Mouse (Mus musculus) gastrocnemius, adult 2 months (tissue): ENCODE measurements at regions not wholly inside any gene's neighbourhood (a gene's known extent, or its start where the extent isn't known, plus 50 kb on each side); places are given as distances from the start of the nearest gene placed in this dataset.

Source experiments
- DNase-seq: peaks from one replicate; pipeline ENCODE4 v3.0.0; 2022
- H3K27ac ChIP-seq: fragments of 200-600 bp; 2 replicates; pipeline ENCODE4 v1.8.1; 2022; ENCODE audit warnings: mild to moderate bottlenecking
- H3K4me3 ChIP-seq: fragments of 200-600 bp; 2 replicates; pipeline ENCODE4 v1.8.1; 2022; ENCODE audit warnings: mild to moderate bottlenecking, moderate library complexity
- CTCF ChIP-seq: fragments of 200-600 bp; IDR thresholded peaks from 2 replicates; pipeline ENCODE4 v1.8.1; 2022; ENCODE audit warnings: antibody characterized with exemption, mild to moderate bottlenecking, moderate library complexity
- intact Hi-C: fragments of 180-260 bp; cut with DNase I; formaldehyde crosslinking; loops from one replicate; pipeline ENCODE4 v1.15.1; 2025

GRCm38 (mm10) chr14:37361896-37362295 lies 226.8 kb upstream of the Ghitm start:
- no peak overlapping the region for H3K27ac ChIP-seq
- no peak overlapping the region for H3K4me3 ChIP-seq
- no peak for DNase-seq
- intact Hi-C loops: no loop called here
- TF ChIP-seq CTCF: no peak

- intact Hi-C loops: no loop called here
- peak; percentile 22 for DNase-seq
- peak; percentile 43 for TF ChIP-seq CTCF
- H3K4me3 ChIP-seq: no peak overlapping the region
- H3K27ac ChIP-seq: no peak overlapping the region
Observed at GRCm38 (mm10) chr14:37355968-37356704, 221.1 kb upstream of the Ghitm start.

- H3K4me3 ChIP-seq: no peak overlapping the region
- H3K27ac ChIP-seq: no peak overlapping the region
- TF ChIP-seq CTCF: no peak
- intact Hi-C loops: no loop called here
- no peak for DNase-seq
Observed at GRCm38 (mm10) chr14:37323392-37323791, 188.3 kb upstream of the Ghitm start.

GRCm38 (mm10) chr14:37315239-37315895 lies 180.3 kb upstream of the Ghitm start:
- Histone ChIP-seq H3K27ac (no peak overlapping the region), H3K4me3 (no peak overlapping the region)
- intact Hi-C loops: no loop called here
- no peak for DNase-seq
- TF ChIP-seq CTCF: no peak

DNA sequence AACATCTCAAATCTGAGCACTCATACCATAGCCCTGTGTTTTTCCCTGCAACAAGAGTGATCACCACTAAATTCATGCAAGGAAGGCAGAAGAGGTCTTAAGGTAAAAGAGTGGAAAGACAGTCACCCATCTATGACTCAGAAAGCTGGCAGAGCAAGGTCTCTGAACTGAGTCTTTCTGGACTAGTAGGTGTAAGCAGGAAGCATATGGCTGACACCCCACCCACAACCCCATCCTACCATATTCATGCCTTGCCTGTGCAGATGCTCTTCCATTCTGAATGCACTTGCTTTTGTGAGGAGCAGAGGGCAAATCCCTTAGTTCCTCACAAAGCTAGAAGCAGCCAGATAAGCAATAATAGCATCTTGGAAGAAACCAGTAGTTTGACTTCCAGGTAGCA lies 178.8 kb upstream of the Ghitm start:
- intact Hi-C loops: no loop called here
- H3K4me3 ChIP-seq: no peak overlapping the region
- no peak overlapping the region for H3K27ac ChIP-seq
- no peak for TF ChIP-seq CTCF
- DNase-seq: no peak

DNA sequence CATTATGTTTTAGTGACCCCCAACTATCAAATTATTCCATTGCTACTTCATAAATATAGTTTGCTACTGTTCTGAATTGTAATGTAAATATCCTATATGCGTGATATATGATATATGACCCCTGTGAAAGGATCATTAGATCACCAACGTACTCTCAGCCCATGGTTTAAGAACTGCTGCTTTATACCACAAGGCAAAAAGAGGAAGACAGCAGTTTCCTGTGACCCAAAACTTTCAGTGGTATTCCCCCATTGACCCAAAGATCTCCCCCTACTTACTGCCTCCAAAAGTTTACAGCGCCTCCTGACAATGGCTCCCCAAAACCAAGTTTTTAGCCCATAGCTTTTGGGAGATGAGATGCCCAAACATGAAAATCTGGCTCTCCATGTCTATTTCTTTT lies 177.8 kb upstream of the Ghitm start:
- intact Hi-C loops: no loop called here
- H3K4me3 ChIP-seq: no peak overlapping the region
- no peak overlapping the region for H3K27ac ChIP-seq
- no peak for TF ChIP-seq CTCF
- DNase-seq: no peak

DNA sequence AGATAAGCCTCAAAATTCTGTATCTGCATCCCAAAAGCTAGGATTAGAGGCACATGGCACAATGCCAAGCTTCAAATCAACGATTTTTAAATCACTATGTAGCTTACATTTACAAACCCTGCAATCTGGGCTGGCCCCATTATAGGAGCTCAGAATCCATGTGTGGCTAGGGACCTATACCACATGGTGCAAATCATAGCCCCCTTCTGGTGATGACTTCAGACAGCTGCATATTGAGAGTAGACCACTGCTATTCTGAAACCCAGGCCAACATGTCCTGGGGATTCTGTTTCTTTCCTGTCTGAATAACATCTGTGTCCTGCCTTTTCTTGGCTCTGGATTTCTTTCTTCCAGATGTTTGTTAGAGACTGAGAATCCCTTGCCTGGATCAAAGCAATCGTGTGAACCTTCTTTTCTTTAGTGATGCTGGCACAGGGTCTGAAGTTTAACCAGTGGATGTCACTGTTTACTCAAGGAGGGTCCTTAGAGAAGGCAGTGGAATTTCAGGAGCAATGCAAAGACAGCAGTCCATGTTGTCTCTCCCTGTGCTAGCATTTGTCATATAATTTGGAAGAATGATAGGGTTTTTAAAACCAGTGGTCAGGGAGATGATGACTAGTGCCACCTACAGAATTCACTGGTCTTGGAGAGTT lies 171.7 kb upstream of the Ghitm start:
- DNase-seq: no peak
- no peak overlapping the region for H3K4me3 ChIP-seq
- no peak overlapping the region for H3K27ac ChIP-seq
- TF ChIP-seq CTCF: no peak
- intact Hi-C loops: no loop called here

- DNase-seq: no peak
- intact Hi-C loops: no loop called here
- Histone ChIP-seq H3K4me3 (no peak overlapping the region), H3K27ac (no peak overlapping the region)
- TF ChIP-seq CTCF: no peak
Observed at GRCm38 (mm10) chr14:37298631-37299030, 163.6 kb upstream of the Ghitm start.

DNA sequence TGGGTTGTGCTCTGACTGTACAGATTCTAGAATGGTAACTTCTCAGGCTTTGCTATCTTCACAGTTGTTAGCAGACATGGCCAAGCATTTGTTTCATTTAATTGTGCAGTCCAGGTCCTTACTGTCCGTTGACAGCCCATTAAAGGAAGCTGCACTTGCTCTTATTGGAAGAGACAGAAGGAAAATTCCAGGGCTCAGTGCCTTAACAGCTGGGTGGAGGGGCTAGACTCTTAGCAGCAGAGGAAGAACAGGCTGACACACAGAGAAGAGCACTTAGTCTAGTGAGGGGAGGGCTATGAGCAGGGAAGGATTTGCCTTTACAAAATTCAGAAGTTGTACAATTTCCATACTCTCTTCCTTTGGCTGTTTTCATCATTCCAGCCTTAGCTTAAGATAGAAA lies 161.5 kb upstream of the Ghitm start:
- DNase-seq: no peak
- intact Hi-C loops: no loop called here
- Histone ChIP-seq H3K27ac (no peak overlapping the region), H3K4me3 (no peak overlapping the region)
- TF ChIP-seq CTCF: no peak

DNA sequence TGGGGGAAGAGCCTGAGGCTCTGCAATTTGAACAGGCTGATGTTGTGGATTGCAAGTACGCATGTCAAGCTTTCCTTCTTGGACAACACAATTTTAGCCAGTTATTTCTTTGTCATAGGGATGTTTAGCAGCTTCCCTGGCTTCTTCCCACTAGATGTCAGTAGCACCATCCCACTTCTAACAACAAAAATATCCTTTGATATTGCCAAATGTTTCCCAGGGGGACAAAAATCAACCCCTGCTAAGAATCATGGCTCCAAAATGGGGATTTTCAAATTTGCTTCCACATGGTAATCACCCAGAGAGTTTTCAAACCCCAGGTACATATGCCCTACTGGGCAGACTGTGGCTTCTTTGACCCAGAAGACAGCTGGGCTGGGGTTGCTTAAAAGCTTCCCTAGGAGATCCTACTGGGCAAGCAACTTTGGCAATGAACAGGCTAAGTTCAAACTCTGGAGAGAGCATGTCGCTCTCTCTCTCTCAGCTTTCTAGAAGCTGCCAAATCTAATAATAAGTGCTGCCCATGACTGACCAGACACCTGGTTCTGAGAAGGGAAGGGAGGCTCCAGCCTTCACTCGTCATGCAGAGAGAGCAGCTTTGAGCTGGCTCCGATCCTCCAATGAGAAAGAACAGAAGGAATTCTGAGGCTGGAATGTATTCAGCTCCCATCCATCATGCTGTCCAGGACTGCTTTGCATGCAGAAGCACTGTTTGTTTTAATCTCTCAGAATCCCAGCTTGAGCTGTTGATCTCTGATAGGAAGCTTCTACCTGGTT lies 157.2 kb upstream of the Ghitm start:
- DNase-seq: no peak
- TF ChIP-seq CTCF: peak; percentile 25
- Histone ChIP-seq H3K4me3 (no peak overlapping the region), H3K27ac (no peak overlapping the region)
- intact Hi-C loops: no loop called here

GRCm38 (mm10) chr14:37284391-37284790 lies 149.3 kb upstream of the Ghitm start:
- no peak for TF ChIP-seq CTCF
- intact Hi-C loops: no loop called here
- Histone ChIP-seq H3K27ac (peak overlapping the region; percentile 54; the same call in 1 of the 2 replicates), H3K4me3 (no peak overlapping the region)
- no peak for DNase-seq

DNA sequence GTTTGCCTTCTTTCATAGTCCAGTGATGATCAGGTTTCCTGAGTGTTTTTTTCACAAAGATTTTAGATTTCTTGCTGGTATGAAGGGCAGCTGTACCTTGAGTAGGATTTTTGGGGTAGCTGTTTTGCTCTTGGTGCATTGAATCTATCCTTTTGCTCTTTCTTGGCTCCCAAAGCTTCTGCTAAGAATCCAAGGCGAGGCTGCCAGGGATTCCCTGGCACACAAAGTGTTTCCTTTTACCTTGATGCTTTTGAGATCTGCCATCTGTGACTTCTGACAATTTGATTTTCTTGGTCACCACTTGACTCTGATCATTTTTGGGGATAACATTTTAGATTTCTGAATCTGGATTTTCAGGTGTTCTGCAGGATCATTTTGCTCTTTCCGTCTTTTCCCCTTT lies 144.3 kb upstream of the Ghitm start:
- intact Hi-C loops: no loop called here
- no peak overlapping the region for H3K27ac ChIP-seq
- TF ChIP-seq CTCF: no peak
- no peak overlapping the region for H3K4me3 ChIP-seq
- no peak for DNase-seq
